Mouse (Mus musculus): ENCODE data around the gene Xpo6. TPM values are rescaled to one million over a fixed set of nuclear protein-coding genes. Genes with fewer than 3 reads are reported as not detected.

The Xpo6 gene
- total RNA-seq, 1 experiment: 92.7 TPM

DNA sequence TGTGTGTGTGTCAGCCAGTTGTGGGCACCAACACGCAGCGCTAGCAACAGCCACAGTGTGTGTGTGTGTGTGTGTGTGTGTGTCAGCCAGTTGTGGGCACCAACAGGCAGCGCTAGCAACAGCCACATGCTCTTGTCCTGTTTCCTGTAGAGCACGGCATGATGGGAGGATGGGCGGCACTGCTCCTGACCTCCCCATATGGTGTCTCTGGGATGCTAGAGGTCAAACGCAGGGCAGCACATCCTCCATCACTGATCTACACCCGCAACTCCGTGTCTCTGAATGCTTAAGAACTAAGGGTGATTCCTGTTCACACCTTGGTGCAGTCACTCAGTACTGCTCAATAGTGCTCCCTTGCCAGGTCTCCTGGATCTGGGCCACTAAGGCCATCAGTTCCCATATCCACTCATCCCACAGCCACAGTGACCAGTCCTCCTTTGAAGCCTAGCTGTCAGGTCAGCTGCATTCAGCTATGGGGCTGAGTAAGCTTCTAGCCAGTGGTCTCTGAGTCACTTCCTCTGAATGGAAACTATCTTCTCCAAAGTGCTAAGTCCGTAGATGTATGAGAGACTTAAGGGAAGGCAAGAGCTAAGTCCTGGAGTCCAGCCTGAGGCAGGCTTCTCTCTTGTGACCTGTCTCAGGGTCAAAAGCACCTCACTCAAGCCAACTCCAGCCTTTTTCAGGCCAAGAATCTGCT, 102.9 kb downstream of the Xpo6 start:
- no peak for DNase-seq (ENCODE audit: low read depth, low spot score)
- H3K4me1 ChIP-seq (ENCODE audit: control insufficient read depth in 2 of 2, insufficient read depth in 2 of 2, low read length in 2 of 2, poor library complexity in 1 of 2): no peaks in the 10 kb centered on the region
- H3K9ac ChIP-seq (ENCODE audit: insufficient read depth, low read depth, low read length, poor library complexity, severe bottlenecking): no peak overlapping the region
- H3K4me3 ChIP-seq (ENCODE audit: insufficient read depth in 1 of 2, low read depth in 1 of 2, low read length in 2 of 2, poor library complexity in 1 of 2, severe bottlenecking in 1 of 2): no peak overlapping the region
- no peaks in the 10 kb centered on the region for H3K9me3 ChIP-seq (ENCODE audit: control insufficient read depth, insufficient read depth, low read depth, low read length)
- TF ChIP-seq ZC3H11A (IDR thresholded peaks at IDR 0.05; ENCODE audit: borderline replicate concordance, low read depth, low read length) (no peak), MAFK (IDR thresholded peaks at IDR 0.05; ENCODE audit: insufficient read depth, low read depth, low read length) (no peak), HCFC1 (IDR thresholded peaks at IDR 0.05; ENCODE audit: borderline replicate concordance, insufficient read depth, low read length) (no peak)
- H3K36me3 ChIP-seq (ENCODE audit: control insufficient read depth, insufficient read depth, low read length, poor library complexity, severe bottlenecking): peaks cover 35% of the 10 kb centered on the region
- in situ Hi-C loops (cut with MboI; ENCODE audit: low sequenced_read_pairs in 2 of 2, unreplicated experiment in 2 of 2): no loop called here
- no peak overlapping the region for H3K27ac ChIP-seq (ENCODE audit: insufficient read depth, low read depth, low read length, poor library complexity, severe bottlenecking)

DNA sequence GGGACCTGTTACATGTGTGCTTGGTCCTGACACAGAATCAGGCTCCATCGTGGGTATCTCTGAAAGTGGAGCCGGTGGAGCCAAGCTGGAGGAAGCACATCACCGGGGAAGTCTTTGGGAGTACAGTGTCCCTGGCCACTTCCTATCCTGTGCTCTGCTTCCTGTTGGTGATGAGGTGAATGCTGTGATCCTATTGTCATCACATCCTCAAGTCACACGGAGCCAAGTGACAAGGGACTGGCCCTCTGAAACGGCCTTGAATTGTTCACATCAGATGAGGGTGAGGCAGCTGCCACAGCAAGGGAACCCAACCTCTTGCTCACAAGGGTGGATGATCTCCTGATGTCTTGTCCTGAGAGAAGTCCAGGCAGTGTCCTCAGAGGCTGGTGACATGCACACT, 103.7 kb downstream of the Xpo6 start:
- peaks cover 28% of the 10 kb centered on the region for H3K36me3 ChIP-seq (ENCODE audit: control insufficient read depth, insufficient read depth, low read length, poor library complexity, severe bottlenecking)
- H3K4me1 ChIP-seq (ENCODE audit: control insufficient read depth in 2 of 2, insufficient read depth in 2 of 2, low read length in 2 of 2, poor library complexity in 1 of 2): no peaks in the 10 kb centered on the region
- no peak overlapping the region for H3K27ac ChIP-seq (ENCODE audit: insufficient read depth, low read depth, low read length, poor library complexity, severe bottlenecking)
- H3K9ac ChIP-seq (ENCODE audit: insufficient read depth, low read depth, low read length, poor library complexity, severe bottlenecking): no peak overlapping the region
- no peaks in the 10 kb centered on the region for H3K9me3 ChIP-seq (ENCODE audit: control insufficient read depth, insufficient read depth, low read depth, low read length)
- in situ Hi-C loops (cut with MboI; ENCODE audit: low sequenced_read_pairs in 2 of 2, unreplicated experiment in 2 of 2): no loop called here
- no peak overlapping the region for H3K4me3 ChIP-seq (ENCODE audit: insufficient read depth in 1 of 2, low read depth in 1 of 2, low read length in 2 of 2, poor library complexity in 1 of 2, severe bottlenecking in 1 of 2)
- TF ChIP-seq CHD2 (IDR thresholded peaks at IDR 0.05; ENCODE audit: low read depth, low read length) (no peak), ZC3H11A (IDR thresholded peaks at IDR 0.05; ENCODE audit: borderline replicate concordance, low read depth, low read length) (no peak), ZNF384 (IDR thresholded peaks at IDR 0.05; ENCODE audit: low read depth, low read length) (no peak), MAFK (IDR thresholded peaks at IDR 0.05; ENCODE audit: insufficient read depth, low read depth, low read length) (no peak), HCFC1 (IDR thresholded peaks at IDR 0.05; ENCODE audit: borderline replicate concordance, insufficient read depth, low read length) (no peak)
- no peak for DNase-seq (ENCODE audit: low read depth, low spot score)

DNA sequence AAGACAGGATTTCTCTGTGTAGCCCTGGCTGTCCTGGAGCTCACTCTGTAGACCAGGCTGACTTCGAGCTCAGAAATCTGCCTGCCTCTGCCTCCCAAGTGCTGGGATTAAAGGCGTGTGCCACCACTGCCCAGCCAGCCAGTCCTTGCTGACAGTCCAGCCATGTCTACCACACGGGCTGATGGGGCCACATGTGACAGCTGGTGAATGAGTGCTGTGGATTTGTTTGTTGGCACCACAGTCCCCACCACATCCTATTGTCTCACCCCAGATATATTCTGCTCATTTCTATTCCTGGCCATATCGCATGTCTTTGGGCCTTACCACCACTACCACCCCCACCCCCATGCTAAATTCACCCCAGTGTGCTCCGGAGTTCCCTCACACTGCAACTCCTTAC, 105.6 kb downstream of the Xpo6 start:
- Histone ChIP-seq H3K36me3 (ENCODE audit: control insufficient read depth, insufficient read depth, low read length, poor library complexity, severe bottlenecking) (peaks cover 14% of the 10 kb centered on the region; the same call in 1 of the 2 replicates), H3K4me3 (ENCODE audit: insufficient read depth in 1 of 2, low read depth in 1 of 2, low read length in 2 of 2, poor library complexity in 1 of 2, severe bottlenecking in 1 of 2) (no peak overlapping the region), H3K9me3 (ENCODE audit: control insufficient read depth, insufficient read depth, low read depth, low read length) (no peaks in the 10 kb centered on the region), H3K27ac (ENCODE audit: insufficient read depth, low read depth, low read length, poor library complexity, severe bottlenecking) (no peak overlapping the region), H3K4me1 (ENCODE audit: control insufficient read depth in 2 of 2, insufficient read depth in 2 of 2, low read length in 2 of 2, poor library complexity in 1 of 2) (no peaks in the 10 kb centered on the region), H3K9ac (ENCODE audit: insufficient read depth, low read depth, low read length, poor library complexity, severe bottlenecking) (no peak overlapping the region)
- TF ChIP-seq ZNF384 (IDR thresholded peaks at IDR 0.05; ENCODE audit: low read depth, low read length) (no peak), HCFC1 (IDR thresholded peaks at IDR 0.05; ENCODE audit: borderline replicate concordance, insufficient read depth, low read length) (no peak), MAFK (IDR thresholded peaks at IDR 0.05; ENCODE audit: insufficient read depth, low read depth, low read length) (no peak), ZC3H11A (IDR thresholded peaks at IDR 0.05; ENCODE audit: borderline replicate concordance, low read depth, low read length) (no peak), CHD2 (IDR thresholded peaks at IDR 0.05; ENCODE audit: low read depth, low read length) (no peak)
- DNase-seq (ENCODE audit: low read depth, low spot score): no peak
- in situ Hi-C loops (cut with MboI; ENCODE audit: low sequenced_read_pairs in 2 of 2, unreplicated experiment in 2 of 2): no loop called here

DNA sequence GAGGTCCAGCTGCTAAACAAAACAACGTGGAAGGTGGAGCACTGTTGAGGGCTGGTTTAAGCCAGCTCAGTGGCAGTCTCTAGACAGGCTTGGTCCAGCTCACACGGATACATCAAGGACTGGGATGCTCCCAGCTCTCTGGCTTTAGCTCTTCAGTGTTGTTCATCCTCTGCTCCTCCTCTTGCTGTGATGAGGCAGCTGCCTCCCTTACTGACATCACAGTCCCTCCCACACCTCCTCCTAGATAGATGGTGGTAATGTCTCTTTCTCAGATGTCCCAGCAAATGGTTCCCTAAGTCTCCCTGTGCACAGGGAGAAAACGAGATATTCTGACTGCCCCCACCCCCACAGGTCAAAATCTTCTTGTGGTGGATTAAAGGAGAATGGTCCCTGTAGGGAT, 107.1 kb downstream of the Xpo6 start:
- no peak for TF ChIP-seq ZNF384 (IDR thresholded peaks at IDR 0.05; ENCODE audit: low read depth, low read length)
- TF ChIP-seq MAFK (IDR thresholded peaks at IDR 0.05; ENCODE audit: insufficient read depth, low read depth, low read length): no peak
- TF ChIP-seq HCFC1 (IDR thresholded peaks at IDR 0.05; ENCODE audit: borderline replicate concordance, insufficient read depth, low read length): no peak
- no peak for TF ChIP-seq ZC3H11A (IDR thresholded peaks at IDR 0.05; ENCODE audit: borderline replicate concordance, low read depth, low read length)
- TF ChIP-seq CHD2 (IDR thresholded peaks at IDR 0.05; ENCODE audit: low read depth, low read length): no peak
- Histone ChIP-seq H3K27ac (ENCODE audit: insufficient read depth, low read depth, low read length, poor library complexity, severe bottlenecking) (no peak overlapping the region), H3K36me3 (ENCODE audit: control insufficient read depth, insufficient read depth, low read length, poor library complexity, severe bottlenecking) (0 out of 2 replicates have a peak, but pooled peaks cover 2% of the 10 kb centered on the region), H3K4me1 (ENCODE audit: control insufficient read depth in 2 of 2, insufficient read depth in 2 of 2, low read length in 2 of 2, poor library complexity in 1 of 2) (no peaks in the 10 kb centered on the region), H3K9ac (ENCODE audit: insufficient read depth, low read depth, low read length, poor library complexity, severe bottlenecking) (no peak overlapping the region), H3K9me3 (ENCODE audit: control insufficient read depth, insufficient read depth, low read depth, low read length) (no peaks in the 10 kb centered on the region), H3K4me3 (ENCODE audit: insufficient read depth in 1 of 2, low read depth in 1 of 2, low read length in 2 of 2, poor library complexity in 1 of 2, severe bottlenecking in 1 of 2) (no peak overlapping the region)
- in situ Hi-C loops (cut with MboI; ENCODE audit: low sequenced_read_pairs in 2 of 2, unreplicated experiment in 2 of 2): no loop called here
- no peak for DNase-seq (ENCODE audit: low read depth, low spot score)
